Mouse (Mus musculus): ENCODE results near the gene Mob2.
A peak's percentile ranks its signal among the peaks of the same experiment; 100 is the strongest.

Gene Mob2

DNA sequence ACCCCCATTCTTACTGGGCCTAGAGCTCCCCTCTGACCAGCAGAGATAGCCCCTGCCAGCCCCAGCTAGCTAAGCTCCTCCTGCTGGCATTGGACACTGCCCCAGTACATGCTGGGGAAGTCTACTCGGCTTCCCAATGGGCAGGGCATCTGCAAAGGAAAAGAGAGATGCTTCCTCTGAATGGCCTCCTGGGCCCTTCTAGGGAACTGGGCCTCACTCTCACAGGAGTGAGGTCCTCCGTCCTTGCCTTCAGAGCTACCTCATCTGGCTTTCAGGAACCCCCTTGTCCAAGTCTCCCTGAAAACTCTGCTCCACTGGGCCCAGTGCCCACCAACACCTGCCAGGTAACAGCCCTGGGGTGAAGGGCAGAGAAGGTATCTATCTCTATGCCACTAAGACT is 20.0 kb upstream of the Mob2 start:
- DNase-seq (ENCODE audit: low read depth, low spot score): no peak

DNA sequence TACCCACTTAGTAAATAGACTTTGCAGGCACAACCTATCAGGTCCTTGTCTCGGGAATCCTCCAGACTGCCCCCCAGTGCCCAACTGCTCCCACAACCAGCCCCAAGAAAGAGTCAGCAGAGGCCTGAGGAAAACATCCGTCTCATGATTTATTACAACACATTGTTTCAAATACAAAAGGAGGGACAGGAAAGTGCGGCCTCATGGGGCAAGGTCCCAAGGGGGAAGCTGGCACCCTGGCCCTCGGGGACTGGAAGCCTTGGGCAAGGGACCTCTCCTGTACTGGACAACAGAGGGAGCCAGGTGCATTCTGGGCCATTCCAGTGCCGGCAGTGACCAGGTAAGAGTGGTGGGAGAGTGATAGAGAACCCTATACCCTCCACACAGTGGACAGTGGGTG is 18.5 kb upstream of the Mob2 start:
- DNase-seq (ENCODE audit: low read depth, low spot score): no peak

DNA sequence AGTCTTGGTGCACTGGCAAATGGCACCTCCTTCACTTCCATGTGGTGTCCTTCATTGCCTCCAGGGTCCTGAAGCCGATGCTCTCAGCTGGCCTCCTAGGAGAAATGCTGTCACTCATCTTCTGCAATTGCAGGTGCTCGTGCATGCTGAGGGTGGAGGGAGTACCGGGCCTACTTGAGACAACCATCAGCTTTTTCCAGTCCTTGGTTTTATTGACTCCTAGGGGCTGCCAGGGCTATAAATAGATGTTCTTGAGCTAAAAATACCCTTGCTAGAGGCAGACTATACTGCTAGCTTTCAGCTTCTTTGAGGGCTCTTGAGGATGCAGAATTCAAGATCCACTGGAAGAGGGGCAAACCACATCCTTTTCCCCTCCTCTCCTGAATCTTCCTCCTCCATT is 16.3 kb upstream of the Mob2 start:
- no peak for DNase-seq (ENCODE audit: low read depth, low spot score)

DNA sequence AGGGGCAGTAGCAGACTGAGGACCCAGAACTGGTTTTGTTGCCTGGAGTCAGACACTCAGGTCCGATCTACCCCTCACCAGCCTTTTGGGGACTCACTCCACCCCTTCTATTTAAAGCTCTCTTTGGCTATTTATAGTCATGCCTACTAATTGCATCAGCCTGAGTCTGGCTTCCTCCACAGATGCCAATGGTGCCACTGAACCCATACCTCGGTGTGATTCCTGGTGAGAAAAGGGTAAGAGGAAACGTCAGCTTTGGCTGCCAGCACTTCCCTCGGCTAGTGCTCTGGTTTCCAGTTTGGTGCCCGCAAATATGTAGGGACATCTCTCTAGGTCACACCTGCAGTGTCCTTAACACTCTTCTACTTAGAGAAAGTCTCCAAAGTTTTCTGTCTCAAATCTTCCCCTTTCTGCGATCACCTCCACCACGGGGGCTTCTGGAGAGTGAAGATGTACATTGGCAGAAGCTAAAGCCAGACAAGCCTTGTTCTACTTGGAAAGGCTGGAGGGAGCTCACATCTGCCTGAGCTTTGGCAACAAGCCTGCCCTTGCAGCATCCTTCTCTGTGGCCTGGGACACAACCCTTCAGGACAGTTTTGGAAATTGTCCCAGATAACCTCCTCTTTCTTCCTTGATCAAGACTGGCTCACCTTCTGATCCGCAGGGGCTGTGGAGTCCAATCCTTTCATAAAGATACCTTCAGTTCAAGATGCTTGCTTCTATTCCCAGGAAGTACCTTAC is 13.5 kb upstream of the Mob2 start:
- DNase-seq (ENCODE audit: low read depth, low spot score): no peak

DNA sequence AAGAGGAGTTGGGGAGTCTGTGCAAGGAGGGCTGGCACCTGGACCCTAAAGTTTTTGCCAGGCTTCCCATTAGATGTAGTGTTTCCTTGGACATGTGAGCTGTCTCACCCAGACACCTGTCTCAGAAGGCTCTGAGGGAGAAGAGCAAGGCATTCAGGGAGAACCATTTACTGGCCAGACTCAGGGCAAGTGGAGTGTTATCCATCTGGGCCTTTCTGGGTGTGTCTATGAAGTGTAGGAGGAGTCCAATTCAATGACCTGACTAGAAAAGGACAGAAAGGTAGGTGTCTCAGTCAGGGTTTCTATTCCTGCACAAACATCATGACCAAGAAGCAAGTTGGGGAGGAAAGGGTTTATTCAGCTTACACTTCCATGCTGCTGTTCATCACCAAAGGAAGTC is 10.9 kb upstream of the Mob2 start:
- DNase-seq (ENCODE audit: low read depth, low spot score): no peak

DNA sequence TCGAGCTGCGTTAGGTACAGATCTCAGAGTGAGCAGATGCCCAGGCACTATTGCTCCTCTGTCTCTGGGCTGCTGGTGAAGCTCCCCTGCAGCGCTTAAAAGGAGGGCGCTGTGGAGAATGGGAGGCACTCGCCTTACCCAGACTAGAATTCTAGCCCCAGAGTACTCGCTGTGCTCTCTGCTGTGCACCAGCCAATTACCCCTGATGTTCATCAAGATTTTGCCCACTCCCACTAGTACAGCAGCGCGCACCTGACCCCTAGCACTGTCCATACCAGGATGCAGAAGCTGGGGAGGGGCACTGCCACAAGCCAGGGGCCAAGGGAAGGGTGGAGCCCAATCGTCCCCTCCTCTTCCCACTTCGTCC is 10.3 kb upstream of the Mob2 start:
- DNase-seq (ENCODE audit: low read depth, low spot score): no peak

DNA sequence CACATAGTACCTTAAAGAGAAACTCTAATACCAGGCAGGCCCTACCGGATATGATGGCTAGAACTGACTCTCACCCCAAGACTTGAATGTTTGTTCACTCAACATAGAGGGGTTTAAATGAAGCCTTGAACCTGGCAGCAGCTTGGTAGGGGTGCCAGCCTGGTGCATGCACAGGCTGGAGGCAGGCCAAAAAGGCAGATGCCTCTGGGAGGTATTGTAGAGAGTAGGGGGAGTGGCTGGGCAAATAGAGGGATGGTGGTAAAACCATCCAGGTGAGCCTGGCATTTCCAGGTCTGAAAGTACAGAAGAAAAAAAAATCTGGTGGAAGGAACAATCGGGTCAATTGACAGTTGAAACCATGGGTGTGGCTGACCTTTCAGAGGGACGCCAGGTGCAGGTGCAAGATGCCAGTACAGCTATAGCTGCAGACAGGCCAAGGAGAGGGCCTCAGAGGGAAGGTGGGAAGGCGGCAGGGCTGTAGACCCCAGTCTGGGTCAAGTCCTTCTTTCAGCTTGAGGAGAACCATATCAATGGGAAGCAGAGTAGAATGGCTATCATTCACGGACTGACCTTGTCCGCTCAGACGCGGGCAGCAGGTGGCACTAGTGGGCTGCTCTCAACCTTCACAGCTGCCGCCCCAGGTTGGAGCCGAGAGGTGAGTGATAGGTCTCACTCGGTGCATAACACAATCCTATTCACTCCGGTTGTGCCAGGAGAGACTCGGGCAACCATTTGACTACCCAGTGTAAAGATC is 9.8 kb upstream of the Mob2 start:
- peak; percentile 63 for DNase-seq (ENCODE audit: low read depth, low spot score)

DNA sequence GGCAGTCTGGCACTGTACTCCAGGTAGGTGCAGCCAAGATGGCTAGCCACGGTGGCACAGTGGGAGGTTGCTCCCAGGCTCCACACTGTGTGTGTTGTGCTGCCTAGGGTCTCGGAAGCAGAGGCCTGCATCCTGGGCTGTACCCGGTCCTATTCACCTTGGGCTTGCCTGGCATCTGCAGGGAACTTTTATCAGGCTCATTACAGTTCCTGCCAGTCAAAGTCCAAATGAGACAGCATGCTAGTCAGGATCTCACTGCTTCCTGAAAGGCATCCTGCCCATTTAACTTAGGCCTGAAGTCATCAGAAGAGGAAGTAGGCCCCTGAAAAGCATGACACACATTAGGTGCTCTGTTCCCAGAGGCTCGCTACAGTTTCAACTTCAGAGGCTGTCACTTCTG is 7.6 kb upstream of the Mob2 start:
- no peak for DNase-seq (ENCODE audit: low read depth, low spot score)

DNA sequence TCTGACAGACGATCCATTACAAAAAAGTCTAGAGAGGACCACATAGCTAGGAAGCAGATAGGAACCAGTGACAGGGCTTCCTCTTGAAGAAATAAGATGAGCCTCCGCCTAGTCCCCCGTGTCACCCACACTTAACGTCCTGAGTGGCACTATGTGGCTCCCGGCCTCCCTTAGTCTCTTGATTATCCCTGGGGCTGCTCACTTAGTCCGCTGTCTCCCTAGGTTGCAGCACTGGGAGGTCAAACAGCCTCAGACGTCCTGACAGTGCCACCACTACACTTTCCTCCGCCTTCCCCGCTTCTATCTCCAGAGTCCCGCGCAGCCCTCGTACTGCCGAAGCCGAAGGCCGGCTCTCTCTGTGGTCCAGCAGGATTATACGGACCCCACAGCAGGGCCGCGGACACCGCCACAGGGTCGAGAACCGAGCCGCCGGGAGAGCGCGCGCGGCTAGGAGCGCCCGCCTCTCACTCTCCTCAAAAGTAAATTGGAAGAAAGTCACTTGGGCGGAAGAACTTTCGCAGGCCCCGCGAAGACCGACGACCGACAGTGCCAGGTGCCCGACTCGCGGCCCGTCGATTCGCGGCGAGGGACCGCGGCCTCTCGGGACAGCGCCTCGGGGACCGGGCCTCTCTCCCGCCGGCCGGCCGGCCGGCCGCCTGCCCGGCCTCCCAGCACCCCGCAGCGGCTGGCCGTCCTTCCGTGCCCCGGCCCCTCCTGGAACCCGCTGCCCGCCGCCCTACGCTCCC is 507 bp downstream of the Mob2 start:
- peak; percentile 15 for DNase-seq (ENCODE audit: low read depth, low spot score)

DNA sequence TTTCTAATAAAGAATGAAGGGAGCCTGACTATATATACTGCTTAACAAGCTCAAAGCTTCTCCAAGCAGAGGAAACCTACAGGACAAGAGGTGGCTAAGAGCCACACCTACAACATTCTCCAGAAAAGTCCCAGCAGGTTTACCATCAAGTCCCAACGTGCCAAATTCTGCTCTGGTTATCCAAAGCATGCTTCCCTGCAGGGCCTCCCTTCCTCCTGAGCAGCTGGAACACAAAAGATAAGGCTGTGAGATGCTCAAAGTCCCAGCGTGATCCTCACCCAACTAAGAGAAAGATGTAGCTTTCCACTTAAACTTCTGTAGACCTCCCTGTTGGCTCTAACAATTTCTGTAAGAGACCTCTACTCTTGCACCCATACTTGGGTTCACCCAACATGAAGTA is 1.8 kb downstream of the Mob2 start:
- DNase-seq (ENCODE audit: low read depth, low spot score): no peak

DNA sequence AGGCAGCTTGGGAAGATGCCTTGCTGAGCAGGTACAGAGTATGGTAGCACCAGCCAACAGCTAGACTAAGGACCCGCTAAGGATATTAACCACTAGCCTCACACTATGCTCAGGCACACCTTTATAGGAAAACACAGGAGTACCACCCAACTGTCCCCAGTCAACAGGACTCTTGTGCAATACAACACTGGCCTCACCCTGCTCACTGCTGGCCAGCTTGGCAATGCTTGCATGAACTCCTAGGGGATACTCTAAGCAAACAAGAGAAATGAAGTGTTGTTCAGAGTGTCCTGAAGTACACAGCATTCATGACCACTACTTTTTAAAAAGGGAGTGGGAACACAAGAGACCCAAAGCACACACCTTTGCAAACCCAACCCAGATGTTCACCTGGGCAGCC is 3.7 kb downstream of the Mob2 start:
- DNase-seq (ENCODE audit: low read depth, low spot score): no peak

DNA sequence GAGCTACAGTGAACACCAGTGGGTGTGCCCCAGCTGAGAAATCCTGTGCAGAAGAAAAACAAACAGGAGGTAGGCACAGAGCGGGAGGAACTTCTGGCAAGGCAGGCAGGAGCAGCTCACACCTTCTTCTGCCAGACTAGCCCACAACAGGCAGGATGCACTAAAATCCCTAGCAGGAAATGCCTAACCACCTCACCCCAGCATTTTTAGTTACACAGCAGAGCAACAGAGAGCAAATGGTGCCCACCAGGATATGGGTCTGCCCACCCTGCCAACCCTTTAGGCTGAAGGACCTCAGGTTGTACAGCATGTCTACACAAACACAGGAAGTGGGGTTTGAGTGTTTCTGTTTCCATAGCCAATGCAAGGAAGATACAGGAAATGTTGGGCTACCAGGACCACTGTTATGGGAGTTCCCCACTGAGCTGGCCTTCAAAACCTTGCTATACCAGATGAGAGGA is 4.2 kb downstream of the Mob2 start:
- no peak for DNase-seq (ENCODE audit: low read depth, low spot score)

DNA sequence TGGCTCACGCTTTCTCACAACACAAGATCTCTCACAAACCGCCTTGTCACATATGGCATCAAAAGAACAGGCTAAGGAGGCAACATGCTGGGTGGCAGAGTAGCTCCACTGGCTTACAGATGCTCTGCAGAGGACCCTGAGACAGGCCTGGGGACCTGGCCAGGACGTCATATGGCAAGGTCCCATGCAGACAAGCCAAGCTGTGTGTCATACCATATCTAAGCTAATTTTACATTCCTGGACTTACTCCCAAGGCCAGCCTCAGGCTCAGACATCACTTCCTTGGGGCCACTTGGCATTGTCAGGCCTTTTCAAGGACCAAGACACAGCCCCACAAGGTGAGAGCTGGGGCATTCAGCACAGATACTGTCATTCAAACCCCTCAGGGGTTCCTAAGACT is 5.4 kb downstream of the Mob2 start:
- no peak for DNase-seq (ENCODE audit: low read depth, low spot score)

DNA sequence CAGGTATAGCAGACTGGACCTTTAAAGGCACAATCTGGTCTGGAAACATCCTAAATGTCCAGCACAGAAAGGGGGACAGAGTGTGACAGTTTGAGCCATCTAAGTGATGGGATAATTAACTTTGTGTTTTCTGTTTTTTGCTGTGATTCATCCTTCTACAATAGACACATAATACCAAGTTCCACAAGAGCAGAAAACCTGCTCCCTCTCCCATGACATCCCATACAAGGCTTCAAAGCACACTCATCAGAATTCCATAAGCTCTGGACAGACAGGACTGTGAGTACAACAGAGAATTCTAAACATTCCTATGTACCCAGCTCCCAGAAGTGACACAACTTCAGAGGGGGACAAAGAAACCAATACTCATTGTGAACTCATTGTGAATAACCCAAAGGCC is 10.3 kb downstream of the Mob2 start:
- DNase-seq (ENCODE audit: low read depth, low spot score): no peak

DNA sequence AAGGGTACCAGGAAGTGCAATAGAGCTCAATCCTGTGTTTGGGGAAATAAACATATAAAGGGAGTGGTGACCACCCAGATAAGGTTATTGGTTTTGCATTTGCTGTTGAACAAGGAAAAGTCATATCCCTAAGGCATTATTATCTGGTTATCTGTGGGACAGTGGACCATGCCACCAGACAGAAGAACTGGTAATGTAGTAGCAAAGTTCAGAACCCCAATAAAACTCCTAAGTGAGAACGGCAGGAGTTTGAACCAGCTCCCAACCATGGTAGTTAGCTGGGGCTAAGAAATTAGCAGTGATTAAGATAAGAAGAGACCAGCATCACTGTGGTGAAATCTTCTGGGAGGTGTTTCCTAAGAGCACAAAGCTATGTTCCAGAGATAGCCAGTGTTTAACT is 14.9 kb downstream of the Mob2 start:
- no peak for DNase-seq (ENCODE audit: low read depth, low spot score)

DNA sequence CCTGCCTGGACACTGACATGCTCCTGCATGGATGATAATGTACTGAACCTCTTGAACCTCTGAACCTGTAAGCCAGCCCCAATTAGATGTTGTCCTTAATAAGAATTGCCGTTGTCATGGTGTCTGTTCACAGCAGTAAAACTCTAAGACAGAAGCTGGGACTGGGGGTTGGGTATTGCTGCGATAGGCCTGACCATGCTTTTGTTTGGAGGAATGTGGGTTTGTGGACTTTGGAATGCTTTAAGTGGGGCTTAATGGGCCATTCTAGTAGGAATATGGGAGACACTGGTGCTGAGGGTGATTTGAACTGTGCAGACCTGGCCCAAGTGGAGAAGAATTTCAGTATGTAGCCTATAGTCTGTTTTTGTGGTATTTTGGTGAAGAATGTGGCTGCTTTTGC is 15.5 kb downstream of the Mob2 start:
- no peak for DNase-seq (ENCODE audit: low read depth, low spot score)

DNA sequence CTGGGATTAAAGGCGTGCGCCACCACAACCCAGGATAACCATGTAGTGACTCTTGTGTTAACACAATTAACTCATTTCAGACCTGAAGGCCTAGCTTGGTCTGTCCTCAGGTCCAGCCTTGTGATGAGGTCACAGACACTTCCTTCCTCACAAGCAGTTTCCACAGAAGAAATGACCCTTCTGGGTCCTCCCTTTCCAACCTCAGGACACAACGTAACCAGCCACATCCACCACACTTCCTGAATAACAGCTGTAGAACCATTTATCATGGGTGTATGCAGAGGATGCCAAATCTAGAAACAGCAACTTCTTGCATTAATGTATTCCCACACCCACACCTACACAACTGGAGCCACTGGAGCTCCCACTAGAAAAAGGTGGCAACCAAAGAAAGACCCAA is 20.1 kb downstream of the Mob2 start:
- no peak for DNase-seq (ENCODE audit: low read depth, low spot score)

DNA sequence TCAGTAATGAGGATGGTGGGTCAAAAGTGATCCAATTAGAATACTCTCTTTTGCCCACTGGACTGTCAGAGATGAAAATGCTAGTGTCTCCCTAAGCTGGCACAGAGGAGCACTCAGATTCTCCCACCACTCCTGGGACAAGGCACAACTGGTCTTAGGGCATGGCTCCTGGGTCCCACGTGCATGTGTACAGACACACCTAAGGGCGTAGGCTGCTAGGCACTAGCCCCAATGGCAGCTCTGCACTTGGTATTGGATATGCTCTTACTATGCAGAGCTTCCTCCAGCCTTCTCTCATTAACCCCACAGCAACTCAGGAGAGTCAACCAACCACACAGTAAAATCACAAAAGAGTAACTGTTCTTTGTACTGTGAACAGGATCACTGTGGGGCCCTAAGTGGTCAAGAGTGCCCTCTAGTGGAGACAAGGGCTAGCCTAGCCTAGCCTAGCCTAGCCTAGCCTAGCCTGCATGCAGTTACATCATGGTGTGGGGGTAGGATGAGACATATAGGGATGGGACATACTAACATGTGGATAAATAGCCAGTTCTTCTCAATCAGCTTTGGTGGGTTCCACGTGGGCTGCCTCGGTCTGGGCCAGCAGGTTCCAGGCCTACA is 23.2 kb downstream of the Mob2 start:
- peak; percentile 66 for DNase-seq (ENCODE audit: low read depth, low spot score)

DNA sequence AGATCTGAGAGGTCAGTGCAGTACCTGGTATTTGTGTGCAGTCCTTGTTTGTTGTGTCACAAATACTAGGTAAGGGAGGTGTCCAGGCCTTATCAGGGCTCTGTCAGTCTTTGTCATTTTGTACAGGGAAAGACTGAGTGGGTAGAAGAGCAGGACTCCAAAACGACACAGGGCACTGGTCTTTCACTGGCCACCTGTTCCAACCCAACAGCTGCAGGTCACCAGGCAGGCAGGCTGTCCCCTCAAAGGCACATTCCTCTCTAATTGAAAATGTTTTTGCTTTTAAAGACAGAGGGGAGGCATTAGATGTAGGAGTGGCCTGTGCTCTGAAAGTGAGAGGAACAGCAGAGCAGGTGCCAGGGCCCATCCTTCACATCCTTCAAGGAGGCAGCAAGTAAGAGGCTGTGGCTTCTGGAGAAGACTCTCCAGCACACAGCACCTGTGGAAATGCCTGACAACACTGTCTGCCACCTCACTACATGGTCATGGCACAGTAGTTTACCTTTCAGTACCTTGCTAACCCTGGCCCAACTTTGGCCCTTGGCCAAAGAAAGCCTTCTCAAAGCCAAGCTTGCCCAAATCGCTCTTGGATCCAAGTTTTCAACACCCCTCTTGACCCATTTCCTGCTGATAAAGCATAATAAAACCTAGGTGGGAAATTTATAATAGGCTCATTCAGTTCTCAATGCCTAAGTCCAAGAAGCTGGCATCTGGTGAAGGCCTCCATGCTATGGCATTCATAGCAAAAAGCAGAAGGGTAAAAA is 25.6 kb downstream of the Mob2 start:
- DNase-seq (ENCODE audit: low read depth, low spot score): no peak

DNA sequence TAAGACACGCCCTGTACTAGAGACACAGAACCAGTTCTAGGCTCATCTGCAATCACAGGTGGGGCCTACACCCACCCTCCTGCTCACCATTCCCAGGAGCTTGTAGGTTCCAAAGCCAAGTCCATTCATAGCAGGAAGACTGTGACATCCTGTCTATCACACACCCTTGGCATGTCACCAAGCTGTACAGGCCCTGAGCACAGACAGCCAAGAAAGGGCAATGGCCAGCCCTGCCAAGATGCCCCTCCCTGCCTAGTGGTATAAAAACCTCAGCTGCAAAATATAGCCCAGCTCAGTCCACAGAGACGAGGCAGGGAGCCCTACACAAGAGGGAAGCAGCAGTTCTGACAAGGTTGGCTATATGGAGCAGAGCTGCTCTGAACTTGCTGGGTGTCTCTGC is 26.7 kb downstream of the Mob2 start:
- DNase-seq (ENCODE audit: low read depth, low spot score): peak; percentile 4

DNA sequence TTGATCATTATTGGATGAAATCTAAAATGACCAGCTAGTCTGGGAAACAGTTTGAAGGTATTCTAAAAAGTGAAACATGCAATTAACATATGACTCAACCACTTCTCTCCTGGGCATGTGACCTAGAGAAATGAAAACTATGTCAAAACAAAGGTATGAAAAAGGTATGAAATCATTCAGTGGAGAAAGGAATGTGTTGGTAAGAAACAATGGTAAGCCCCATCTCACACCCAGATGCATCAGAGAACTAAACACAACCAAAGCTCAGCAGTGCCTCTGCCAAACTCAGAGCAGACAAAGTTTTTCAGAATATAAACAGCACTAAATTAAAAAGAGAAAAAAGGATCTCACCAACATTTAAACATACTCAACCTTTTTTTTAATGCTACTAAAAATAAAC is 30.8 kb downstream of the Mob2 start:
- DNase-seq (ENCODE audit: low read depth, low spot score): no peak

DNA sequence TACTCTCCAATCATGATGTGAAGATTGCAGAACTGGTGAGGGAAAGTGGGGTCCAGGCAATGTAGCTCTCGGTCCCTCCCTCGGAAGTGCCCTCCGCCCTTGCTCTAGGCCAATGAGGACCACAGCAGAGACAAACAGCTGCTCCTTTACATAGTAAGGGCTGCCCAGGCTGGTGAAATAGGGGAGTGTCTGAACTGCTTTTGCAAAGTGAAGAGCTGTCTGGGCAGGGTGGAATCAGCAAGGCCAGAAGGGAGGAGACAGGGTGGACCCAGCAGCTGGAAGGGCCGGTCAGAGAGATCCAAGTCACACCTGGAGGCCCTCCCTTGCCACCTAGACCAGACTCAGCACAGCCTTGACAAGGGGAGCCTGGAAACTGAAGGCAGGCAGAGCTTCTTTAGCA is 34.9 kb downstream of the Mob2 start:
- no peak for DNase-seq (ENCODE audit: low read depth, low spot score)

Measured in 3T3-L1 (cell line).